ENCODE assay signal across 9 mouse cellular contexts in the genomic region with DNA sequence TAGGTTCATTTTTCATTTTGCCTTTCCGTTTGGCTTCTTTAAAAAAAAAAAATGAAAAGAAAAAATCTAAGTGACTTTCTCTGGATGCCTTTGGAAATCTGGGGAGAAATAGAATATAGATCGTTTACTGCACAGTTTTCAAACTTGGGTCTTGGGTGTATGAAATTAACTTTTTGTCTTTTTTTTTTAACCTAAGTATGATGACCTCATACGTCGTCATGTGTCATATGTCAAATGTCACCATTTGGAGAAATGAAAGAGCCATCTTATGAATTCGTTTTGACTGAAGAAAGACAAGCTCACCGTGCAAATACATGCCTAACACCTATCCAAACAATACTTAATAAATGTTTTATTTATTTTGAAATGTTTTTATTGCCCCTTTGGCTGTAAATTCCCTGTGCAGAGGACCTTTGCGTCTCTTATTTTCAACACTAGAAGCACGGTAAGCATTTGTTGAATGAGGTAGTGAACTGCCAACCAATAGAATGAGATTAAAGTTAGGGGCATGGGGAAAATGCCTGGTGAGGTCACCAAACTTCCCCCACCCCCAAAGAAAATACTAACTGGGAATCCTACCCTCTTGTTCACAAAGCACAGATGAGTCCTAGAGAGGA. TPM values are rescaled to one million over a fixed set of nuclear protein-coding genes. Genes with fewer than 3 reads are reported as not detected.
DNase-seq lines count a peak whose midpoint lies in the region; ATAC-seq lines count a peak whose summit lies in the region.
"Had no signal": no experiment of that assay in that cellular context is flagged by ENCODE, and none has a peak within 500 bp of the region (broad histone marks: within the 10 kb centered on the region; RNA-seq: fewer than 3 reads in every experiment).

No protein-coding gene starts in this region.

- no peak for DNase-seq in kidney, adult 9 months
- peak; percentile 12 for DNase-seq in adipocyte (ENCODE audit: low spot score)
- DNase-seq in midbrain, embryonic 11.5 days (ENCODE audit: low spot score, missing footprints): no peak
- DNase-seq in adrenal gland, postnatal 36 days: no peak
- no peak for DNase-seq in kidney, adult 8-10 months
- no peak for DNase-seq in gastrocnemius, postnatal 36 days

- peak overlapping the region; percentile 85 for H3K4me2 ChIP-seq in kidney, embryonic 14.5 days (replicated peaks; ENCODE audit: low read depth, low read length)
- peak overlapping the region; percentile 64 for H3K4me2 ChIP-seq in hindbrain, embryonic 13.5 days
- peak overlapping the region; percentile 92 for H3K4me2 ChIP-seq in midbrain, embryonic 11.5 days

- H3K9ac ChIP-seq in kidney, embryonic 14.5 days (ENCODE audit: low read depth, low read length): peak overlapping the region; percentile 93
- H3K9ac ChIP-seq in hindbrain, embryonic 13.5 days: peak overlapping the region; percentile 95
- H3K9ac ChIP-seq in midbrain, embryonic 11.5 days (ENCODE audit: low read length): peak overlapping the region; percentile 94

- H3K9me3 ChIP-seq in kidney, embryonic 14.5 days (ENCODE audit: control insufficient read depth, low read length): no peaks in the 10 kb centered on the region
- no peaks in the 10 kb centered on the region for H3K9me3 ChIP-seq in hindbrain, embryonic 13.5 days
- no peaks in the 10 kb centered on the region for H3K9me3 ChIP-seq in midbrain, embryonic 11.5 days (ENCODE audit: control insufficient read depth, low read length)

- 0 out of 2 replicates have a peak, but pooled peaks cover 3% of the 10 kb centered on the region for H3K4me1 ChIP-seq in kidney, embryonic 14.5 days (ENCODE audit: control insufficient read depth, insufficient read depth, low read length)
- peaks cover 25% of the 10 kb centered on the region for H3K4me1 ChIP-seq in hindbrain, embryonic 13.5 days (replicated peaks)
- H3K4me1 ChIP-seq in midbrain, embryonic 11.5 days (ENCODE audit: control insufficient read depth, insufficient read depth, low read length): peaks cover 11% of the 10 kb centered on the region

- no peaks in the 10 kb centered on the region for H3K36me3 ChIP-seq in kidney, embryonic 14.5 days (ENCODE audit: control insufficient read depth, insufficient read depth, low read length)
- H3K36me3 ChIP-seq in hindbrain, embryonic 13.5 days: no peaks in the 10 kb centered on the region
- H3K36me3 ChIP-seq in midbrain, embryonic 11.5 days (ENCODE audit: control insufficient read depth, insufficient read depth, low read length): no peaks in the 10 kb centered on the region; the same call in 1 of the 2 replicates

- H3K27ac ChIP-seq in kidney, embryonic 14.5 days (ENCODE audit: low read depth, low read length): peak overlapping the region; percentile 92
- H3K27ac ChIP-seq in hindbrain, embryonic 13.5 days: peak overlapping the region; percentile 97
- H3K27ac ChIP-seq in midbrain, embryonic 11.5 days (ENCODE audit: low read depth, low read length): peak overlapping the region; percentile 82; the same call in 1 of the 2 replicates

- H3K27me3 ChIP-seq in kidney, embryonic 14.5 days (ENCODE audit: control insufficient read depth, insufficient read depth, low read length): no peaks in the 10 kb centered on the region
- peaks cover 8% of the 10 kb centered on the region for H3K27me3 ChIP-seq in hindbrain, embryonic 13.5 days
- H3K27me3 ChIP-seq in midbrain, embryonic 11.5 days (ENCODE audit: control insufficient read depth, insufficient read depth, low read length): peaks cover 4% of the 10 kb centered on the region; the same call in 1 of the 2 replicates

- H3K4me3 ChIP-seq in kidney, embryonic 14.5 days (ENCODE audit: low read length): peak overlapping the region; percentile 96
- H3K4me3 ChIP-seq in hindbrain, embryonic 13.5 days: peak overlapping the region; percentile 96
- H3K4me3 ChIP-seq in midbrain, embryonic 11.5 days (ENCODE audit: low read depth, low read length): peak overlapping the region; percentile 99

- no peak for ATAC-seq in kidney, embryonic 14.5 days (ENCODE audit: low FRiP score, low TSS enrichment)
- ATAC-seq in hindbrain, embryonic 13.5 days (ENCODE audit: low FRiP score): no peak
- no peak for ATAC-seq in midbrain, embryonic 11.5 days (ENCODE audit: low FRiP score)

- intact Hi-C loops in gastrocnemius, postnatal 36 days (cut with DNase I): no loop called here

- 16% methylated on average over 8 of the region's 8 CpGs for WGBS in kidney, embryonic 14.5 days
- WGBS in hindbrain, embryonic 13.5 days: 14% methylated on average over 8 of the region's 8 CpGs
- 21% methylated on average over 8 of the region's 8 CpGs for WGBS in midbrain, embryonic 11.5 days

RNA-seq across cellular contexts. Expression of gene Lemd3, which starts 0.8 kb away (rescaled TPM):
- polyA plus RNA-seq in kidney, embryonic 14.5 days (2014; fragmentation: Nextera tagmentation; extraction: Ambion mirVana): 5.4 and 5.7 TPM in 2 replicates
- polyA plus RNA-seq in hindbrain, embryonic 13.5 days (2015; fragmentation: Nextera tagmentation; extraction: Ambion mirVana): 3.2 and 3.6 TPM in 2 replicates
- 4.6 and 4.8 TPM in 2 replicates for polyA plus RNA-seq in midbrain, embryonic 11.5 days (2014; fragmentation: Nextera tagmentation; extraction: Ambion mirVana)
- total RNA-seq in adrenal gland, postnatal 36 days (2021): 10 to 100 TPM; 23.9 to 25.0 TPM
- 10 to 100 TPM in 1 of 2 experiments, 1 to 10 TPM in 1; 8.7 to 10.0 TPM for total RNA-seq in gastrocnemius, postnatal 36 days (2021)

RNA-seq across cellular contexts. Expression of gene Wif1, which starts 53.9 kb away (rescaled TPM):
- polyA plus RNA-seq in kidney, embryonic 14.5 days (2014; fragmentation: Nextera tagmentation; extraction: Ambion mirVana): 1.9 and 2.6 TPM in 2 replicates
- polyA plus RNA-seq in hindbrain, embryonic 13.5 days (2015; fragmentation: Nextera tagmentation; extraction: Ambion mirVana): 7.2 and 10.7 TPM in 2 replicates
- 3.0 and 4.1 TPM in 2 replicates for polyA plus RNA-seq in midbrain, embryonic 11.5 days (2014; fragmentation: Nextera tagmentation; extraction: Ambion mirVana)
- under 1 TPM in 1 of 2 experiments, not detected in 1; 0.20 TPM for total RNA-seq in adrenal gland, postnatal 36 days (2021)
- total RNA-seq in gastrocnemius, postnatal 36 days (2021): 1 to 10 TPM; 3.8 to 4.0 TPM
- total RNA-seq: common myeloid progenitor, adult 5-6 weeks had no signal
